Mouse (Mus musculus) forebrain, embryonic 14.5 days (tissue): ENCODE results near the gene Gm17026. TPM values are rescaled to one million over a fixed set of nuclear protein-coding genes. Genes with fewer than 3 reads are reported as not detected.
"Not testable (repeated sequence)": the region's sequence is repeated elsewhere in the genome, so short reads cannot be mapped to it uniquely, and the experiment has no call there.

Experiments
- ATAC-seq: fragments of 200-750 bp; cut with Nextera tagmentation; 2 replicates; pipeline ENCODE4 v1.8.0; 2017; ENCODE audit warnings: mild to moderate bottlenecking, moderate library complexity
- DNase-seq: peaks from one replicate; pipeline ENCODE4 v3.0.0-alpha.2; 2015; ENCODE audit warnings: low spot score
- H3K27ac ChIP-seq: fragments of 300-500 bp; sonication (generic); 2 replicates; pipeline ENCODE4 v1.5.1; 2014; ENCODE audit warnings: low read depth, mild to moderate bottlenecking, control low read depth, low read length, moderate library complexity
- H3K27me3 ChIP-seq: fragments of 300-500 bp; sonication (generic); replicated peaks from 2 replicates; pipeline ENCODE4 v1.6.1; 2014; ENCODE audit warnings: low read length, control low read depth, mixed read lengths; ENCODE audit not compliant: control insufficient read depth, insufficient read depth
- H3K36me3 ChIP-seq: fragments of 300-500 bp; sonication (generic); 2 replicates; pipeline ENCODE4 v1.6.1; 2014; ENCODE audit warnings: low read length, control low read depth; ENCODE audit not compliant: control insufficient read depth, insufficient read depth
- H3K4me1 ChIP-seq: fragments of 300-500 bp; sonication (generic); 2 replicates; pipeline ENCODE4 v1.6.1; 2014; ENCODE audit warnings: antibody characterized with exemption, low read length, control low read depth; ENCODE audit not compliant: control insufficient read depth, insufficient read depth
- H3K4me2 ChIP-seq: fragments of 300-500 bp; sonication (generic); 2 replicates; pipeline ENCODE4 v1.6.1; 2014; ENCODE audit warnings: mild to moderate bottlenecking, control low read depth, low read length
- H3K4me3 ChIP-seq: fragments of 300-500 bp; sonication (generic); 2 replicates; pipeline ENCODE4 v1.5.1; 2014; ENCODE audit warnings: low read depth, low read length, control low read depth
- H3K9ac ChIP-seq: fragments of 300-500 bp; sonication (generic); 2 replicates; pipeline ENCODE4 v1.6.1; 2014; ENCODE audit warnings: mild to moderate bottlenecking, low read length, control low read depth, moderate library complexity
- H3K9me3 ChIP-seq: fragments of 300-500 bp; sonication (generic); replicated peaks from 2 replicates; pipeline ENCODE4 v1.6.1; 2016; ENCODE audit warnings: low read length, control low read depth, mixed read lengths; ENCODE audit not compliant: control insufficient read depth
- WGBS: fragments of 180-500 bp; shearing (Covaris S2); extraction: QIAGEN DNeasy Blood & Tissue Kit; methylation state at CpG from one replicate; pipeline ENCODE4 v1.1.7; 2014; 5-methylcytosine and 5-hydroxymethylcytosine counted together
- microRNA-seq: library from miRNA; unstranded; fragments of <30 nt; microRNA quantifications from one replicate; pipeline ENCODE4, GENCODE M21; 2016
- polyA plus RNA-seq: library from polyadenylated mRNA; unstranded; fragments of >200 nt; fragmentation: Nextera tagmentation; extraction: Ambion mirVana; gene quantifications from 2 replicates; pipeline ENCODE4 v1.2.1, GENCODE M21; 2014

The Gm17026 gene
- polyA plus RNA-seq, result not detected in 2 replicates

- not testable (repeated sequence) for ATAC-seq, H3K4me1 ChIP-seq, DNase-seq, H3K36me3 ChIP-seq, H3K27ac ChIP-seq, H3K9ac ChIP-seq, H3K9me3 ChIP-seq, H3K4me3 ChIP-seq, H3K27me3 ChIP-seq, H3K4me2 ChIP-seq
- WGBS, result no CpG with 5 or more reads among the region's 3 CpGs
Observed at GRCm38 (mm10) chr14:42259948-42260347, at the start of gene Gm17026. Gm17026 (minus strand) TSS chr14:42260048.

- ATAC-seq, H3K27me3 ChIP-seq, H3K9me3 ChIP-seq, DNase-seq, H3K36me3 ChIP-seq, H3K4me3 ChIP-seq, H3K4me1 ChIP-seq, H3K27ac ChIP-seq, H3K9ac ChIP-seq, H3K4me2 ChIP-seq: not testable (repeated sequence)
- 100% methylated on average over 1 of the region's 3 CpGs for WGBS
Observed at GRCm38 (mm10) chr14:42297258-42297657, 37.4 kb upstream of the Gm17026 start, which contains the start of gene Gm9611. Gm9611 (minus strand) TSS chr14:42297358.

GRCm38 (mm10) chr14:42216766-42217537, 42.9 kb downstream of the Gm17026 start:
- H3K9ac ChIP-seq, H3K27me3 ChIP-seq, H3K4me1 ChIP-seq, H3K27ac ChIP-seq, H3K4me3 ChIP-seq, H3K36me3 ChIP-seq, H3K4me2 ChIP-seq, H3K9me3 ChIP-seq, DNase-seq, ATAC-seq: not testable (repeated sequence)
- 73% methylated on average over 8 of the region's 10 CpGs for WGBS

Small RNA genes within 50 kb of the gene (microRNA-seq; reads per million reads assigned to microRNA genes)
- gene Gm25208 (not detected), gene Gm25892 (not detected)

Other genes with a start within 250 kb of the Gm17026 start
- gene Gm7951, start 142.7 kb downstream of the Gm17026 start, polyA plus RNA-seq, result not detected in 2 replicates
- gene Gm17027, start 97.4 kb downstream of the Gm17026 start, polyA plus RNA-seq, result not detected in 2 replicates
- gene Gm3573, start 69.3 kb downstream of the Gm17026 start, polyA plus RNA-seq, result not detected in 2 replicates
- gene Gm9611, start 37.3 kb upstream of the Gm17026 start, polyA plus RNA-seq, result not detected in 2 replicates
- not detected in 2 replicates for gene Gm7995, start 50.2 kb upstream of the Gm17026 start, polyA plus RNA-seq
- gene Gm8005, start 179.6 kb upstream of the Gm17026 start, polyA plus RNA-seq, result not detected in 2 replicates
- not detected in 2 replicates for gene Gm8011, start 203.8 kb upstream of the Gm17026 start, polyA plus RNA-seq
- gene Gm8020, start 242.3 kb upstream of the Gm17026 start, polyA plus RNA-seq, result not detected in 2 replicates